Mouse (Mus musculus) right cerebral cortex, adult 2 months (tissue): ENCODE data around the gene Nat8f5.
"Not testable (repeated sequence)": the region's sequence is repeated elsewhere in the genome, so short reads cannot be mapped to it uniquely, and the experiment has no call there.

Experiments
- DNase-seq, 2 experiments: peaks; one replicate each; pipeline ENCODE4 v3.0.0; 2021 to 2022; ENCODE audit warnings: low spot score in 2 of 2

Nat8f5 gene

GRCm38 (mm10) chr6:85836098-85836497 is 15.3 kb upstream of the Nat8f5 start:
- DNase-seq, result not testable (repeated sequence)

GRCm38 (mm10) chr6:85835104-85835503 is 14.3 kb upstream of the Nat8f5 start:
- DNase-seq, result not testable (repeated sequence)

GRCm38 (mm10) chr6:85834504-85835100 is 13.8 kb upstream of the Nat8f5 start:
- DNase-seq, result peak in 1 of 2 experiments; percentile 21

- DNase-seq, result no peak
Observed at GRCm38 (mm10) chr6:85831796-85832321, 11.1 kb upstream of the Nat8f5 start, which contains the start of gene Nat8. Gene Nat8, minus strand, starts transcription at chr6:85832082.

- DNase-seq, result no peak
Observed at GRCm38 (mm10) chr6:85829462-85829861, 8.7 kb upstream of the Nat8f5 start.

GRCm38 (mm10) chr6:85825886-85826285 is 5.1 kb upstream of the Nat8f5 start:
- no peak for DNase-seq

- DNase-seq, result no peak
Observed at GRCm38 (mm10) chr6:85823382-85824090, 2.8 kb upstream of the Nat8f5 start.

- DNase-seq, result no peak
Observed at GRCm38 (mm10) chr6:85822286-85822685, 1.5 kb upstream of the Nat8f5 start.

- DNase-seq, result no peak
Observed at GRCm38 (mm10) chr6:85818338-85818737, 2.4 kb downstream of the Nat8f5 start.

GRCm38 (mm10) chr6:85813339-85813738 is 7.4 kb downstream of the Nat8f5 start:
- no peak for DNase-seq

GRCm38 (mm10) chr6:85810942-85811537 is 9.7 kb downstream of the Nat8f5 start:
- not testable (repeated sequence) for DNase-seq

- not testable (repeated sequence) for DNase-seq
Observed at GRCm38 (mm10) chr6:85810514-85810913, 10.3 kb downstream of the Nat8f5 start.

- not testable (repeated sequence) for DNase-seq
Observed at GRCm38 (mm10) chr6:85809784-85810183, 11.0 kb downstream of the Nat8f5 start.

- DNase-seq, result not testable (repeated sequence)
Observed at GRCm38 (mm10) chr6:85803180-85803579, 17.6 kb downstream of the Nat8f5 start.
